21 mouse cellular contexts compared by ENCODE assay signal in genomic region chr3:139226811-139227210, GRCm38 (mm10). TPM values are rescaled to one million over a fixed set of nuclear protein-coding genes. Genes with fewer than 3 reads are reported as not detected.
"Had no signal": no experiment of that assay in that cellular context is flagged by ENCODE, and none has a peak within 500 bp of the region (broad histone marks: within the 10 kb centered on the region; RNA-seq: fewer than 3 reads in every experiment).

No protein-coding gene starts in this region.

- DNase-seq: lung, adult 18-20 months; lung, embryonic 14.5 days; lung, postnatal 10 days; lung, postnatal 4 days; midbrain, embryonic 14.5 days; right cerebral cortex, postnatal 14 days; thymus, adult 2 months; thymus, postnatal 25 days; thymus, postnatal 4 days had no signal

- H3K4me1 ChIP-seq: midbrain, embryonic 10.5 days; midbrain, embryonic 12.5 days; neural tube, embryonic 12.5 days; stomach, embryonic 15.5 days had no signal

- H3K27ac ChIP-seq: midbrain, embryonic 10.5 days; midbrain, embryonic 12.5 days; neural tube, embryonic 12.5 days; stomach, embryonic 15.5 days; stomach, postnatal 0 days had no signal

- H3K4me3 ChIP-seq: midbrain, embryonic 10.5 days; midbrain, embryonic 12.5 days; neural tube, embryonic 12.5 days; stomach, embryonic 15.5 days had no signal

- H3K4me2 ChIP-seq: lung, embryonic 14.5 days; midbrain, embryonic 12.5 days; neural tube, embryonic 12.5 days; stomach, embryonic 15.5 days had no signal

- H3K9ac ChIP-seq: lung, embryonic 14.5 days; midbrain, embryonic 12.5 days; neural tube, embryonic 12.5 days; stomach, embryonic 15.5 days had no signal

- H3K36me3 ChIP-seq: midbrain, embryonic 10.5 days; midbrain, embryonic 12.5 days; neural tube, embryonic 12.5 days; stomach, embryonic 15.5 days had no signal

- H3K9me3 ChIP-seq: midbrain, embryonic 10.5 days; midbrain, embryonic 12.5 days; neural tube, embryonic 12.5 days; stomach, embryonic 15.5 days had no signal

- H3K27me3 ChIP-seq: midbrain, embryonic 12.5 days; neural tube, embryonic 12.5 days; stomach, embryonic 15.5 days had no signal

RNA-seq across cellular contexts. Expression of gene Stpg2, which starts 21.3 kb away (rescaled TPM):
- total RNA-seq: megakaryocyte, adult 5-6 weeks; megakaryocyte-erythroid progenitor cell, adult 5-6 weeks; midbrain, postnatal 0 days; monocyte, adult 5-6 weeks had no signal
- polyA plus RNA-seq: lung, embryonic 14.5 days; lung, embryonic 16.5 days; neural tube, embryonic 12.5 days; neural tube, embryonic 14.5 days; spleen, adult 2 months; stomach, embryonic 15.5 days; stomach, postnatal 0 days; thymus, adult 2 months had no signal
